Mouse (Mus musculus) left cerebral cortex, adult 8-10 months (tissue): ENCODE results near the gene Slc26a11. TPM values are rescaled to one million over a fixed set of nuclear protein-coding genes. Genes with fewer than 3 reads are reported as not detected.

Experiments used
- DNase-seq, 2 experiments: peaks; one replicate each; pipeline ENCODE4 v3.0.0; 2022; ENCODE audit warnings: low spot score in 2 of 2
- microRNA-seq, 2 experiments: library from miRNA; unstranded; fragments of <30 nt; microRNA quantifications; one replicate each; pipeline ENCODE4 v1.2.0; 2022
- total RNA-seq, 4 experiments: library from RNA; stranded (reverse); gene quantifications; 2 replicates each; pipeline ENCODE4 v1.2.4; 2022

Gene Slc26a11
- total RNA-seq, 4 experiments from 2014 or later: 3.3 to 4.8 (median 3.8) TPM

DNA sequence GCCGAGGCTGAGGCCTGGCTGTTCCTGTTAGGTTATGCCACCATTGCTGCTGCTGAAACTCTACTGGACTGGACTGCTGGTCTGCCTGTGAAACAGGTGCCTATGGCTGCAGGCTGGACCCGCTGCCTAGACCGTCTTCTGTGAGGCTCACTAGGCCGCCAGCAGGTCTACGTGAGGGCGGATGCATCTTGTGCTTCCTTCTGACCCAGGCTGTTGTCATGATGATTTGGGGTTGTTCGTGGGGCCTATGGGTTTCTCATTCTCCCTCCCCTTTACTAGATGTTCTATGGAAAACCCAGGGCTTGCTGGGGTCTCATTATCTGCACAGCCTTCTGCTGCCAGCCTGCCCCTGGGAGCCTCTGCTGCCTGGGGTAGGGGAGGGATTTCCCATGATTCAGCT lies 41.1 kb downstream of the Slc26a11 start:
- no peak for DNase-seq

GRCm38 (mm10) chr11:119402501-119403160 lies 47.3 kb downstream of the Slc26a11 start:
- no peak for DNase-seq

DNA sequence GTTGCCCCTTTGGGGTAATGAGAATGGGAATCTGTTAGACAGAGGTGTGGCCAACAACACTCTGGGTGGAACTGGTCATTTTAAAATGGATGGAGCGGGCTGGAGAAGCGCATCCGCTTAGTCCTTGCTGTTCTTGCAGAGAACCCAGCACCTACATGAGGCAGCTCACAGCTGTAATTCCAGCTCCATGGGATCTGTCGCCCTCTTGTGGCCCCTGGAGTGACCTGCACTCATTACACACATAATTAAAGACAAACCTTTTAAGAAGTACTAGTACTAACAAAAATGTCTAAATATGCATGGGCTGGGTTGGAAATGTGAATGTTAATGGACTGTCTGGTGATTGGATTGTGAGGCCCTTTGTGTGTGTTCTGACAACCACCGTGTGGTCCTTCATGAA lies 49.3 kb downstream of the Slc26a11 start:
- DNase-seq: no peak

DNA sequence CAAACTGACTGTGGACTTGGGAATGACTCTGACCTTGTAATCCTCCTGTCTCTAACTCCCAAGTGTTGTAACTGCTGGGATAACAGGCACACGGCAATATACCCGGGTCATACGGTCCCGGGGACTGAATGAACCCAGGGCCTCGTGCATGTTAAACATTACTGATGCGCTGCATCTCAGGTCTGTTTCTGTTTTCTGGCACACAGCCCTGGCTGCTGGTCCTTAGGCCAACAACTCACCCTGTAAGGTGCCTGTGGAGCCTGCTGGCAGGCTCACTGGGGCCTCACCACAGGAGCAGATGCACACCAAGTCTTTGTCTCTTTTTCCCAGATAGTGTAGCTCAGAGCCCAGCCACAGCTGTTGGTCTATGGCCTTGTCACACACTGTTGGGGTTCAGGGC lies 52.0 kb downstream of the Slc26a11 start:
- no peak for DNase-seq

DNA sequence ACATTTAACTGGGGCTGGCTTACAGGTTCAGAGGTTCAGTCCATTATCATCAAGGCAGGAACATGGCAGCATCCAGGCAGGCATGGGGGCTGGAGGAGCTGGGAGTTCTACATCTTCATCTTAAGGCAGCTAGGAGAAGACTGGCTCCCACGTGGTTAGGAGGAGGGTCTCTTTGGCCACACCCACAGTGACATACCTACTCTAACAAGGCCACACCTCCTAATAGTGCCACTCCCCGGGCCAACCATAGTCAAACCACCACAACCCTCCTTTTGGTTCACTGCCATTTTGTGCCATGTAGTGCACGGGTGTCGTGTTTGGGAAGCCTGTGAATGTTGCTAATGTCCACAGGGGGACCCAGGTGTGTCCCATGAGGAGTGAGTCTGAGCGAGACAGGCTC lies 52.6 kb downstream of the Slc26a11 start:
- no peak for DNase-seq

DNA sequence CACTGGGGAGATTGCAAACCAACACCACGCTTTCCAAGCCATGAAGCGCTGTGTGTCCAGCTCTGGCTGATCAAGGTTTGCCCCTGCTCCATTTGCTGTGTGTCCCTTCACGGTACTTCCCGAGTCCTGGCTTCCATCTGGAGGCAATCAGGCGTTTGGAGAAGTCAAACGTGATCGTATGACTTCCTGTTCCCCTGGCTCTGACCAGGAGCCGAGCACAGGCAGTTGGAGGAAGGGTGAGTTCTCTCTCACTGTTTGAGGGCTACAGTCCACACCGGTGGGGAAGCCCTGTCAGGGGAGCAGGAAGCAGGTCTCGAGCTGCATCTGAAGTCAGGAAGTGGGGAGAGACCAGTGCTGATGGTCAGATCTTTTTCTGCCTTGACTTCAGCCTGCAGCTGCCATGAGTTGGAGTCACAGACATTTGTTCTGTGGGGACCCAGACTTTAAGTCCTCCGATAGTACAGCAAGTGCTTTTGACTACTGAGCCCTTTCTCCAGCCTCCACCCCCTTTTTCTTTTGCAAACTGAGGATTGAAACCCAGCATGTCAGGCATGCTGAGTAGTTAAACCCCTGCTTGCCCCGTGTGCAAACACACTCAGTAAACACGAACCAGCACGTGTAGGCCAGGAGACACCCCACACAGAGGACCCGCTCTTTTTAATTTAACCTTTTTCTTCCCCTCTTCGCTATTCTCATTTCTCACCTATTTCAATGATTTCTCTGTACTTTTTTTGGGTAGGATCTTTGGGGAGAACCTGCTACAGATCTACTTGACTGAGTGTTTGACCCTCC lies 64.2 kb downstream of the Slc26a11 start:
- DNase-seq: no peak

- DNase-seq: no peak
These were observed 65.1 kb downstream of the Slc26a11 start for GRCm38 (mm10) chr11:119420426-119420825.

GRCm38 (mm10) chr11:119427431-119427830 lies 72.1 kb downstream of the Slc26a11 start:
- no peak for DNase-seq

DNA sequence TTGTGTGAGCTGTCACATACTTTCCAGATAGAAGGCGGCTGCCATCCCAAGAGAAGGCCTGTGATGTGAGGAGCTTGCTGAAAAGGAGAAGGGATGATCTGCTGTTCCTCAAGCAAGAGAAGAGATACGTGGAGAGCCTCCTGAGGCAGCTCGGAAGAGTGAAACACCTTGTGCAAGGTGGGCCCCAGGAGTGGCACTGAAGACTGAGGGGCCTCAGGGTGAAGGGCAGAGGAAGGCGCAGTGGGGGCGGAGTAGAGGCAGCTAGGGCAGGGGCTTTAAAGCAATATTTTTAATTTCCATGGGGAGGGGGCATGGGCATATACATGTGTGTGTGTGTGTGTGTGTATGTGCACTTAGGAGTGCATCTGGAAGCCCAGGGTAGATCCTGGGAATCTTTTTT lies 72.6 kb downstream of the Slc26a11 start:
- no peak for DNase-seq

DNA sequence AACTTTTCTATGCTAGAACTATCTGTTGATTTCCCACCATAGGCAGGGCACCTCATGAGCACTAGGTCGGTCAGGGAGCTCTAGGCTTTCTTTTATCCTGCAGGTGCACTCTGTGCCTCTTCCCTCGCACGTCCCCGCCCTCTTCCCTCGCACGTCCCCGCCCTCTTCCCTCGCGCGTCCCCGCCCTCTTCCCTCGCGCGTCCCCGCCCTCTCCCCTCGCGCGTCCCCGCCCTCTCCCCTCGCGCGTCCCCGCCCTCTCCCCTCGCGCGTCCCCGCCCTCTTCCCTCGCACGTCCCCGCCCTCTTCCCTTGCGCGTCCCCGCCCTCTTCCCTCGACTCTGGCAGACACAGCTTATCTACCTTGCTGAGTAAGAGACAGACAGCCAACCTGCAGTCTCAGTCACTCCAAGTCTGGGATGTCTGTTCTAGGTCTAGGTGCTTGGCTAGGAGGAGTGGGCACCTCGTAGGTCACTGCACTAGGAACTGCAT lies 73.3 kb downstream of the Slc26a11 start:
- DNase-seq: no peak

Small RNAs within 50 kb of the gene (microRNA-seq; reads per million reads assigned to microRNA genes)
- gene Mir1932: 0.21 to 0.22 reads per million in 2 experiments

Other genes starting within 250 kb of the Slc26a11 start
- 10 to 100 TPM; 32.9 to 39.8 (median 35.6) TPM for gene Tbc1d16, start 127.1 kb upstream of the Slc26a11 start, total RNA-seq
- gene Ccdc40, start 127.0 kb upstream of the Slc26a11 start, total RNA-seq: 1 to 10 TPM; 1.1 to 3.2 (median 1.7) TPM
- gene Gaa, start 87.7 kb upstream of the Slc26a11 start, total RNA-seq: 100 to 1,000 TPM; 280 to 307 (median 295) TPM
- 10 to 100 TPM; 79.6 to 92.5 (median 88.2) TPM for gene Eif4a3, start 55.5 kb upstream of the Slc26a11 start, total RNA-seq
- gene Card14, start 47.8 kb upstream of the Slc26a11 start, total RNA-seq: under 1 TPM; 0.09 to 0.27 (median 0.19) TPM
- 1 to 10 TPM; 4.5 to 5.5 (median 5.3) TPM for gene Sgsh, start within 50 bp of the Slc26a11 start, total RNA-seq
- gene Rnf213, start 37.5 kb downstream of the Slc26a11 start, total RNA-seq: 1 to 10 TPM; 4.5 to 5.7 (median 5.5) TPM
- 10 to 100 TPM; 27.8 to 35.2 (median 32.8) TPM for gene Endov, start 135.8 kb downstream of the Slc26a11 start, total RNA-seq
- gene Nptx1, start 192.2 kb downstream of the Slc26a11 start, total RNA-seq: 100 to 1,000 TPM; 185 to 209 (median 199) TPM
- 10 to 100 TPM; 57.5 to 65.0 (median 61.0) TPM for gene Rptor, start 247.3 kb downstream of the Slc26a11 start, total RNA-seq